Mouse (Mus musculus) left cerebral cortex, adult 8-10 months (tissue): ENCODE results near the gene Prpf38b. TPM values are rescaled to one million over a fixed set of nuclear protein-coding genes. Genes with fewer than 3 reads are reported as not detected.

Experiments
- DNase-seq, 2 experiments: peaks; one replicate each; pipeline ENCODE4 v3.0.0; 2022; ENCODE audit warnings: low spot score in 2 of 2
- total RNA-seq, 4 experiments: library from RNA; stranded (reverse); gene quantifications; 2 replicates each; pipeline ENCODE4 v1.2.4; 2022

Prpf38b gene
- total RNA-seq, 4 experiments from 2014 or later: 34.9 to 45.6 (median 40.1) TPM

- DNase-seq: no peak
Measured at GRCm38 (mm10) chr3:108860786-108861185, 50.7 kb downstream of the Prpf38b start.

DNA sequence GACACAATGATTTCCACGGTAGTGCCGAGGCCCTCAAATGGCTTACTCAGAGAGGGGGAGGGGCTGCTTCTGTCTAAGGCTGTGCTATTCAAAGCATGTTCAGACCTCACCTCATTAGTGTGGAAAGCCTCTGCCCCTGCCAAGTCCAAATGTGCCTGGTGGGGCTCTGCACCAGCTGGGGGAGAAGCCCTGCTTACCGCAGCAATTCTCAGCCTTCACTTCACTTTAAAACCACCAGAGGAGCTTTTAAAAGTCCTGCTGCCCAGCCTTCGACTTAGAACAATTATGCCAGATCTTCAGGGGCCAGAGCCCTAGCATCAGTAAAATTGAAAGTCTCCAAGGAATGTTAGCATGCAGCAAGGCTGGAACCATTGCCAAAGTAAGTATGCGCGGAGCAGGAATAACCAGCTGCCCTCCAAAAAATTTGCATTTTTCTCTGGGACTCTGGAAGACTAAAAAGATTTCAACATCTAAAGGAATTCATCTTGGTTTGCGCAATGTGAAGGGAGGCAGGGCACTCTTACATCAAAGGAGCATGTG lies 53.2 kb downstream of the Prpf38b start:
- DNase-seq: no peak

DNA sequence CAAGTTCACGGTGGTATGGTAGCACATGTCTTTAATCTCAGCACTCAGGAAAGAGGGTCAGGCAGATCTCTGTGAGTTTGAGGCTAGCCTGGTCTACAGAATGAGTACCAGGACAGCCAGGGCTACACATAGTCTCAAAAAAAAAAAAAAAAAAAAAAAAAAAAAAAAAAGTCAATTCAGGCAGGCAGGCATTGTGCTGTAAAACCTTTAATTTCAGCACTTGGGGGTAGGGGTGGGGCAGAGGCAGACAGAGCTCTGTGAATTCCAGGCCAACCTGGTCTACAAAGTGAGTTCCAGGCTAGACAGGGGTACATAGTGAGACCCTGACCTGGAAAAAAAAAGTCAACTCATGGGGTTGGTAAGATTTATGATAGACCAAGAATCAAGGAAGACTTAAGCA lies 53.8 kb downstream of the Prpf38b start:
- no peak for DNase-seq

GRCm38 (mm10) chr3:108857124-108857470 lies 54.4 kb downstream of the Prpf38b start:
- no peak for DNase-seq

DNA sequence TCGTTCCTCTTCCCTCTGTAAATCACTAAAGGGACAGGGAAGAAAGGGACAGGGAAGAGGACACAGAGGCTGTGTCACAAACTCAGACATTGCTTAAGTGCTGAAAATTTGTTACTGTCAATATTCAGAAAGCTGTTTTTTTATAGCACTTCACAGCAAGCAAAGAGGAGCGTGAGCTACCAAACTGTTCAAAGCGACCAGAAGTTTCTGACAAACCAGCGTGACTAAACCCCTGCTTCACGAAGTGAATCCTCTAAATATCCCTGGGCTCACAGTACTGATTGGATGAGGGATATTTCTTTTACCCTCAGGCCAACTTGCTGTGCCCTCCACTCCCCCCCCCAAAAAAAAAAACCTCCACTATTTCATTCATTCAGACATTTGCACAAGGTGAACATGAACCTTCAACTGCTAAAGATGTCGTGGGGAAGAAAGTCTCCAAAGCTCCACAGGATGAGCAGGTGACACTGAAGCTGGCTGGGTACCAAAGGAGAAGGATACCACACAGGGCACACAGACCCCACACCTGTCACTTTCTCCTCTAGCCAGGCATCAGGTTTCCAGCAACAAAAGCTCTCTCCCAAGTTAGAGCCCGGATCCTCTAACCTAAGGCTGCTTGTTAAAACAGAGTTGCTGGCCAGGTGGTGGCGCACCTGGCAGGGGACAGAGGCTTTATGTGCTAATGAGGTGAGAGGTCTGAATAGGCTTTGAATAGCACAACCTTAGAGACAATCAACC lies 55.0 kb downstream of the Prpf38b start:
- no peak for DNase-seq

DNA sequence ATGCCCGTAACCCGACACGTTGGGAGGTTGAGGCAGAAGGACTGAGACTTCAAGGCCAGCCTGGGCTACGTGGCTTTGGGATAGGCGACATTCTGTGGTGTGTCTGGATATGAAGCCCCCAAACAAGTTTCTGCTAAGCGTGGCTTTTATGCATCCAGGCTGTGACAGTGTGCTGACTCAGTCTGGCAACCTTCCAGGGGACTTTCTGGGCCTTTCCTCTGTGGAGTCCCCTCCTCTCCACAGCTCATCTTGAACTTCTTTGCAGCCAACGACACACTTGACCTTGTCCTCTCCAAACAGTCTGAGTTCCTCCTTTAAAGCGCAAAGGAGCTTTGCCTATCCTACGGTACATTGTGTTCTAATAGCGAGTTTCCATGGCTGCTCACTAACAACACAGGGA lies 55.7 kb downstream of the Prpf38b start:
- DNase-seq: no peak

DNA sequence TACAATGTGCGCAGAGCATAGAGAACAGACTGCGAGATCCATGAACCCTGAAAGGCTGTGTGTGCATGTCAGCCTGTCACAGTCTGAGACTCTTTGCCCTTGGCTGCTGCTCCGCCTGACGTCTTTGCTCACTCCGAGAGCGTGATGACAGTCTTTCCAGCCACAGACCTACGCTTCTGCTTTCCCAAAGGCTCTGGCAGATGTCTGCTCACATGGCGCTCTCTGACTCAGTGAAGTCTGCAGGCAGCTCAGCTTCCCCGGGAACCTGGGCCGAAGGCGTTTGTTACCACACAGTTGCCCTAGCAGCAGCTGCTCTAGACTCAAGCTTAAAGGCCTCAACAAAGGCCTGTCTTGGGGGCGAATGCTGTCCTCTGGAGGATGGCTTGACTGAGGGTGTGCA lies 56.2 kb downstream of the Prpf38b start:
- peak; percentile 55 to 95 for DNase-seq

DNA sequence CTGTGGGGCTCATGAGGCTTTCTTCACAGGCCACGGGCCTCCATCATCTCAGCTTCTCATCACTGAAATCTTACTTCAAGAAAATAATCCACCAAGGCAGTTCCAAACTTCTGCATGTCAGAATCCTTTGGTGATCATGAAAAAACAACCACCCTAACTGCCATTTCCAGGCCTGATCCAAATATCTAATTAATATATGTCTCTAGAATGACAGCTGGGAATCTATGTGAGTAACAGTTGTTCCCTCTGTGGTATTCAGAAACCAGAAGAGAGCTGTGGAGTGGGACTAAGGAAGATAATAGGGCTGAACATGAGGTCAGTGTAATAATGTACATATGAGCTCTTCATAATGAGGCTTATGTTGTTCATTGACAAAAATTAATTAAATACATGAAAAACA lies 58.3 kb downstream of the Prpf38b start:
- DNase-seq: no peak

Other genes with a start within 250 kb of the Prpf38b start
- 10 to 100 TPM; 10.5 to 14.6 (median 10.7) TPM for gene Gpsm2, start 189.4 kb downstream of the Prpf38b start, total RNA-seq
- gene Aknad1, start 172.1 kb downstream of the Prpf38b start, total RNA-seq: not detected
- gene Stxbp3, start 71.2 kb downstream of the Prpf38b start, total RNA-seq: 10 to 100 TPM; 25.3 to 32.4 (median 28.7) TPM
- under 1 TPM; 0.11 to 0.35 (median 0.14) TPM for gene Fndc7, start 21.7 kb downstream of the Prpf38b start, total RNA-seq
- gene Henmt1, start 28.1 kb upstream of the Prpf38b start, total RNA-seq: 1 to 10 TPM; 2.2 to 4.6 (median 3.5) TPM
- gene Gm9857, start 28.7 kb upstream of the Prpf38b start, total RNA-seq: not detected
- 10 to 100 TPM; 39.1 to 42.0 (median 40.4) TPM for gene Fam102b, start 115.9 kb upstream of the Prpf38b start, total RNA-seq
- gene Slc25a54, start 168.7 kb upstream of the Prpf38b start, total RNA-seq: not detected
- gene Slc25a24, start 211.4 kb upstream of the Prpf38b start, total RNA-seq: 1 to 10 TPM; 1.9 to 3.7 (median 2.1) TPM